Mouse (Mus musculus) CH12.LX (cell line): ENCODE data around the gene Sipa1l3. TPM values are rescaled to one million over a fixed set of nuclear protein-coding genes. Genes with fewer than 3 reads are reported as not detected.

Experiments
- DNase-seq: peaks from one replicate; pipeline ENCODE4 v3.0.0-alpha.2; 2013; ENCODE audit errors: extremely low read depth
- H3K27ac ChIP-seq: 2 replicates; pipeline ENCODE4 v1.5.1; 2012; ENCODE audit warnings: low read depth, mild to moderate bottlenecking, control low read depth, moderate library complexity; ENCODE audit not compliant: insufficient read depth
- H3K27me3 ChIP-seq: replicated peaks from 2 replicates; pipeline ENCODE3; 2012; ENCODE audit warnings: inconsistent platforms
- H3K36me3 ChIP-seq, 2 experiments: replicated peaks in 1 of 2; 2 replicates each; pipeline versions ENCODE3 to v1.6.1; 2012; ENCODE audit warnings: inconsistent platforms in 1 of 2, low read length in 1 of 2, mild to moderate bottlenecking in 1 of 2, mixed read lengths in 1 of 2, moderate library complexity in 1 of 2; ENCODE audit not compliant: control insufficient read depth in 1 of 2, insufficient read depth in 1 of 2
- H3K4me1 ChIP-seq, 2 experiments: 2 replicates each; pipeline ENCODE4 v1.6.1; 2012; ENCODE audit warnings: inconsistent platforms in 1 of 2, moderate library complexity in 1 of 2; ENCODE audit not compliant: insufficient read depth in 2 of 2, control insufficient read depth in 1 of 2
- H3K4me2 ChIP-seq: 2 replicates; pipeline ENCODE4 v1.6.1; 2012; ENCODE audit warnings: low read depth, mild to moderate bottlenecking, control low read depth; ENCODE audit not compliant: poor library complexity, insufficient read depth, severe bottlenecking
- H3K4me3 ChIP-seq, 3 experiments: fragments of 150-350 bp in 1 of 3; sonication (generic) in 1 of 3; replicated peaks in 1 of 3; 2 replicates each; pipeline versions ENCODE3 to v1.5.1; 2011 to 2012; ENCODE audit warnings: low read depth in 2 of 3, low read length in 2 of 3, mild to moderate bottlenecking in 2 of 3, moderate library complexity in 2 of 3, control low read depth in 1 of 3, improper control_type of control experiment in 1 of 3, inconsistent platforms in 1 of 3, mixed read lengths in 1 of 3; ENCODE audit not compliant: poor library complexity in 1 of 3
- H3K79me2 ChIP-seq: replicated peaks from 2 replicates; pipeline ENCODE4 v1.6.1; 2012; ENCODE audit warnings: mild to moderate bottlenecking, moderate library complexity; ENCODE audit not compliant: control insufficient read depth, poor library complexity, insufficient read depth, severe bottlenecking; ENCODE audit errors: extremely low read depth
- H3K9ac ChIP-seq: 2 replicates; pipeline ENCODE4 v1.6.1; 2012; ENCODE audit warnings: low read depth, mild to moderate bottlenecking, control low read depth, moderate library complexity; ENCODE audit not compliant: insufficient read depth
- H3K9me3 ChIP-seq: replicated peaks from 2 replicates; pipeline ENCODE3; 2012; ENCODE audit warnings: low read length, inconsistent platforms, mixed read lengths
- BHLHE40 ChIP-seq: IDR thresholded peaks from 2 replicates; pipeline ENCODE4 v1.6.1; 2011; ENCODE audit warnings: mild to moderate bottlenecking, low read depth, low read length, improper control_type of control experiment
- CHD1 ChIP-seq: IDR thresholded peaks from 2 replicates; pipeline ENCODE4 v1.6.1; 2012; ENCODE audit warnings: low read depth, low read length, improper control_type of control experiment, inconsistent platforms
- CHD2 ChIP-seq: IDR thresholded peaks from 2 replicates; pipeline ENCODE4 v1.6.1; 2011; ENCODE audit warnings: low read length, improper control_type of control experiment
- CTCF ChIP-seq, 2 experiments: IDR thresholded peaks in 1 of 2; conservative IDR thresholded peaks in 1 of 2; 2 replicates each; pipeline ENCODE4 v1.5.1; 2011 to 2012; ENCODE audit warnings: low read depth in 2 of 2, low read length in 2 of 2, improper control_type of control experiment in 1 of 2, inconsistent platforms in 1 of 2, mild to moderate bottlenecking in 1 of 2, moderate library complexity in 1 of 2
- E2F4 ChIP-seq: IDR thresholded peaks from 2 replicates; pipeline ENCODE4 v1.6.1; 2011; ENCODE audit warnings: low read depth, low read length, improper control_type of control experiment; ENCODE audit not compliant: insufficient replicate concordance
- ELF1 ChIP-seq: IDR thresholded peaks from 2 replicates; pipeline ENCODE4 v1.6.1; 2014; ENCODE audit warnings: low read depth, mild to moderate bottlenecking, inconsistent platforms, low read length, improper control_type of control experiment
- ETS1 ChIP-seq: conservative IDR thresholded peaks from 2 replicates; pipeline ENCODE4 v1.6.1; 2012; ENCODE audit warnings: low read depth, mild to moderate bottlenecking, inconsistent platforms, low read length, improper control_type of control experiment, moderate library complexity
- HCFC1 ChIP-seq: IDR thresholded peaks from 2 replicates; pipeline ENCODE4 v1.6.1; 2012; ENCODE audit warnings: low read depth, mild to moderate bottlenecking, inconsistent platforms, low read length, improper control_type of control experiment
- IRF4 ChIP-seq: IDR thresholded peaks from 2 replicates; pipeline ENCODE4 v1.6.1; 2014; ENCODE audit warnings: low read depth, mild to moderate bottlenecking, inconsistent platforms, low read length, improper control_type of control experiment
- JUN ChIP-seq: IDR thresholded peaks from 2 replicates; pipeline ENCODE4 v1.6.1; 2011; ENCODE audit warnings: low read depth, mild to moderate bottlenecking, low read length, improper control_type of control experiment, moderate library complexity; ENCODE audit not compliant: insufficient read depth
- JUND ChIP-seq: conservative IDR thresholded peaks from 2 replicates; pipeline ENCODE4 v1.6.1; 2011; ENCODE audit warnings: low read depth, low read length, improper control_type of control experiment
- KAT2A ChIP-seq: IDR thresholded peaks from 2 replicates; pipeline ENCODE4 v1.6.1; 2012; ENCODE audit warnings: low read length, improper control_type of control experiment, inconsistent platforms; ENCODE audit not compliant: insufficient replicate concordance
- MAFK ChIP-seq: IDR thresholded peaks from 2 replicates; pipeline ENCODE4 v1.6.1; 2011; ENCODE audit warnings: low read length, improper control_type of control experiment; ENCODE audit not compliant: insufficient replicate concordance
- MAZ ChIP-seq: IDR thresholded peaks from 2 replicates; pipeline ENCODE4 v1.6.1; 2012; ENCODE audit warnings: low read depth, mild to moderate bottlenecking, inconsistent platforms, low read length, improper control_type of control experiment, moderate library complexity
- MEF2A ChIP-seq: IDR thresholded peaks from 2 replicates; pipeline ENCODE4 v1.6.1; 2014; ENCODE audit warnings: low read depth, mild to moderate bottlenecking, inconsistent platforms, low read length, improper control_type of control experiment, borderline replicate concordance
- MXI1 ChIP-seq: IDR thresholded peaks from 2 replicates; pipeline ENCODE4 v1.6.1; 2011; ENCODE audit warnings: mild to moderate bottlenecking, low read depth, low read length, improper control_type of control experiment
- MYC ChIP-seq: IDR thresholded peaks from 2 replicates; pipeline ENCODE4 v1.6.1; 2011; ENCODE audit warnings: low read depth, mild to moderate bottlenecking, improper control_type of control experiment, low read length
- NELFE ChIP-seq: IDR thresholded peaks from 2 replicates; pipeline ENCODE4 v1.6.1; 2011; ENCODE audit warnings: low read depth, low read length, improper control_type of control experiment
- NRF1 ChIP-seq: IDR thresholded peaks from 2 replicates; pipeline ENCODE4 v1.6.1; 2014; ENCODE audit warnings: low read depth, mild to moderate bottlenecking, inconsistent platforms, low read length, improper control_type of control experiment, moderate library complexity
- POLR2A ChIP-seq: IDR thresholded peaks from 2 replicates; pipeline ENCODE4 v1.6.1; 2011; ENCODE audit warnings: low read depth, mild to moderate bottlenecking, improper control_type of control experiment, low read length
- SIN3A ChIP-seq: IDR thresholded peaks from 2 replicates; pipeline ENCODE4 v1.6.1; 2012; ENCODE audit warnings: low read length, improper control_type of control experiment, inconsistent platforms
- TCF12 ChIP-seq: IDR thresholded peaks from 2 replicates; pipeline ENCODE4 v1.6.1; 2014; ENCODE audit warnings: low read depth, mild to moderate bottlenecking, inconsistent platforms, low read length, improper control_type of control experiment
- UBTF ChIP-seq: IDR thresholded peaks from 2 replicates; pipeline ENCODE4 v1.6.1; 2012; ENCODE audit warnings: low read depth, mild to moderate bottlenecking, inconsistent platforms, low read length, improper control_type of control experiment, moderate library complexity
- USF1 ChIP-seq: IDR thresholded peaks from 2 replicates; pipeline ENCODE4 v1.6.1; 2014; ENCODE audit warnings: low read depth, mild to moderate bottlenecking, inconsistent platforms, low read length, improper control_type of control experiment
- USF2 ChIP-seq: conservative IDR thresholded peaks from 2 replicates; pipeline ENCODE4 v1.6.1; 2011; ENCODE audit warnings: low read depth, low read length, improper control_type of control experiment
- ZC3H11A ChIP-seq: IDR thresholded peaks from 2 replicates; pipeline ENCODE4 v1.6.1; 2012; ENCODE audit warnings: low read depth, mild to moderate bottlenecking, inconsistent platforms, low read length, improper control_type of control experiment
- ZKSCAN1 ChIP-seq: IDR thresholded peaks from 2 replicates; pipeline ENCODE4 v1.6.1; 2012; ENCODE audit warnings: low read depth, inconsistent platforms, low read length, improper control_type of control experiment, borderline replicate concordance
- dilution Hi-C: fragments of 300-500 bp; cut with MboI; formaldehyde crosslinking; loops from 2 replicates; pipeline ENCODE4 v1.14.3; 2020; ENCODE audit warnings: low sequenced_read_pairs; ENCODE audit not compliant: extremely low pct_unique_long_range_greater_than_20kb, extremely low pct_ligation_motif_present
- in situ Hi-C: fragments of 300-500 bp; cut with MboI; formaldehyde crosslinking; loops from 3 replicates; pipeline ENCODE4 v1.14.3; 2019; ENCODE audit warnings: low sequenced_read_pairs, low pct_ligation_motif_present, low pct_unique_long_range_greater_than_20kb, mixed read lengths
- polyA plus RNA-seq: library from polyadenylated mRNA; unstranded; fragments of >175 nt; gene quantifications from 2 replicates; pipeline ENCODE4 v1.2.1, GENCODE M21; 2012; ENCODE audit warnings: low read depth; ENCODE audit not compliant: insufficient read length
- total RNA-seq, 2 experiments: library from RNA; depleted of rRNA; stranded (reverse); fragments of 300-350 nt in 1 of 2; fragments of >200 nt in 1 of 2; gene quantifications; 2 replicates each; pipeline ENCODE4 v1.2.3; 2012 to 2014

Gene Sipa1l3
- total and polyA plus RNA-seq, 3 experiments, result 1.6 to 8.8 (median 5.9) TPM

- H3K36me3 ChIP-seq, result no peaks in the 10 kb centered on the region
- H3K79me2 ChIP-seq, result no peaks in the 10 kb centered on the region
- DNase-seq, result no peak
- no peak overlapping the region for H3K27ac ChIP-seq
- TF ChIP-seq ETS1 (no peak), JUND (no peak), NELFE (no peak), TCF12 (no peak), KAT2A (no peak), CHD1 (no peak), MEF2A (no peak), USF1 (no peak), POLR2A (no peak), SIN3A (no peak), NRF1 (no peak), CHD2 (no peak), UBTF (no peak), USF2 (no peak), ZKSCAN1 (no peak), IRF4 (no peak)
- H3K9ac ChIP-seq, result no peak overlapping the region
- H3K27me3 ChIP-seq, result peaks cover 30% of the 10 kb centered on the region
- H3K4me1 ChIP-seq, result peaks cover 5 to 46% of the 10 kb centered on the region in 2 experiments
- no peaks in the 10 kb centered on the region for H3K9me3 ChIP-seq
- H3K4me3 ChIP-seq, result no peak overlapping the region
- H3K4me2 ChIP-seq, result no peak overlapping the region
- in situ Hi-C loops, result loop anchor here (5.0 kb wide), 2 partner anchors 34 to 239 kb away; no protein-coding TSS in a partner anchor
- dilution Hi-C loops, result no loop called here
Measured at GRCm38 (mm10) chr7:29290691-29291485, 227.6 kb downstream of the Sipa1l3 start.

- peaks cover 5 to 41% of the 10 kb centered on the region in 2 experiments for H3K4me1 ChIP-seq
- DNase-seq, result no peak
- H3K79me2 ChIP-seq, result no peaks in the 10 kb centered on the region
- TF ChIP-seq MEF2A (no peak), ELF1 (no peak), JUND (no peak), ZC3H11A (no peak), MXI1 (no peak), SIN3A (no peak), MAFK (no peak), NELFE (no peak), KAT2A (no peak), MYC (no peak), BHLHE40 (no peak), CTCF (conservative IDR thresholded peaks at IDR 0.05 in 1 of 2, IDR thresholded peaks at IDR 0.05 in 1 of 2; ENCODE audit: low read depth in 2 of 2, low read length in 2 of 2) (no peak), MAZ (no peak), E2F4 (no peak), CHD1 (no peak), CHD2 (no peak), JUN (no peak), HCFC1 (no peak)
- H3K4me2 ChIP-seq, result no peak overlapping the region
- no peak overlapping the region for H3K27ac ChIP-seq
- dilution Hi-C loops (no loop called here), in situ Hi-C loops (loop anchor here (5.0 kb wide), 2 partner anchors 33 to 238 kb away; no protein-coding TSS in a partner anchor)
- H3K9me3 ChIP-seq, result no peaks in the 10 kb centered on the region
- no peak overlapping the region for H3K4me3 ChIP-seq
- peaks cover 32% of the 10 kb centered on the region for H3K27me3 ChIP-seq
- no peak overlapping the region for H3K9ac ChIP-seq
- no peaks in the 10 kb centered on the region for H3K36me3 ChIP-seq
Measured at GRCm38 (mm10) chr7:29289856-29290255, 228.6 kb downstream of the Sipa1l3 start.
